Mouse (Mus musculus): ENCODE data around the gene Kcns1.

DNA sequence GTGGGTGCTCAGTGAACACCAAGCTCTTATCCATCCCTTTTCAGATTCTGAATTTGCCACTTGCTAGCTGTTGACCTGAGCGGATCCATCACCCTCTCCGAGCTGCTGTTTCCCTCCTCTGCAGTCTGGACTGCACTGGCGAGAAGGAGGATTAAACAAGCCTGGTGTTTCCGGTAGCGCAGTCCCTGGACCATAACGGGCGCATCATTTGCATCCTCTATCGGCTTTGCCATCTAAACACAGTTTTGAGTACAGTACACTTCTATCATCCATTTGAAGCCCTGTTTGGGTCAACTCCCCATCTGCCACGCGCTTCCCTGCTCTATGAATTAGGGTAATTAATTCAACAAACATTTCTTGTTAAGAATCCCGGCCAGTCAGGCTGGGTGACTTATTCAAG lies 587 bp downstream of the Kcns1 start:
- TF ChIP-seq ZNF384 (IDR thresholded peaks at IDR 0.05; ENCODE audit: low read depth, low read length) (no peak), ZC3H11A (IDR thresholded peaks at IDR 0.05; ENCODE audit: borderline replicate concordance, low read depth, low read length) (no peak), MAFK (IDR thresholded peaks at IDR 0.05; ENCODE audit: insufficient read depth, low read depth, low read length) (no peak), CHD2 (IDR thresholded peaks at IDR 0.05; ENCODE audit: low read depth, low read length) (no peak)

Data from ES-E14 (cell line).